Mouse (Mus musculus) intestine, postnatal 0 days (tissue): Measurements from ENCODE around the gene Pik3cb. TPM values are rescaled to one million over a fixed set of nuclear protein-coding genes. Genes with fewer than 3 reads are reported as not detected.

ENCODE experiments used
- ATAC-seq: fragments of 200-750 bp; cut with Nextera tagmentation; 2 replicates; pipeline ENCODE4 v1.8.0; 2017; ENCODE audit warnings: mild to moderate bottlenecking, moderate TSS enrichment, moderate library complexity
- H3K27ac ChIP-seq: fragments of 300-500 bp; sonication (generic); 2 replicates; pipeline ENCODE4 v1.5.1; 2014; ENCODE audit warnings: mild to moderate bottlenecking, low read depth, low read length, moderate library complexity
- H3K27me3 ChIP-seq: fragments of 300-500 bp; sonication (generic); replicated peaks from 2 replicates; pipeline ENCODE4 v1.6.1; 2014; ENCODE audit warnings: low read length, mixed read lengths; ENCODE audit not compliant: control insufficient read depth, insufficient read depth
- H3K36me3 ChIP-seq: fragments of 300-500 bp; sonication (generic); 2 replicates; pipeline ENCODE4 v1.6.1; 2014; ENCODE audit warnings: mild to moderate bottlenecking, moderate library complexity; ENCODE audit not compliant: control insufficient read depth, insufficient read depth
- H3K4me1 ChIP-seq: fragments of 300-500 bp; sonication (generic); replicated peaks from 2 replicates; pipeline ENCODE4 v1.6.1; 2014; ENCODE audit warnings: antibody characterized with exemption, low read length, mixed read lengths; ENCODE audit not compliant: control insufficient read depth, insufficient read depth
- H3K4me2 ChIP-seq: fragments of 300-500 bp; sonication (generic); replicated peaks from 2 replicates; pipeline ENCODE4 v1.6.1; 2014; ENCODE audit warnings: low read depth, mild to moderate bottlenecking, moderate library complexity
- H3K4me3 ChIP-seq: fragments of 300-500 bp; sonication (generic); 2 replicates; pipeline ENCODE4 v1.5.1; 2014; ENCODE audit warnings: low read depth, low read length
- H3K9ac ChIP-seq: fragments of 300-500 bp; sonication (generic); 2 replicates; pipeline ENCODE4 v1.6.1; 2014; ENCODE audit warnings: mild to moderate bottlenecking, low read depth, low read length
- H3K9me3 ChIP-seq: fragments of 300-500 bp; sonication (generic); 2 replicates; pipeline ENCODE4 v1.6.1; 2016; ENCODE audit warnings: mixed run types; ENCODE audit not compliant: control insufficient read depth
- CTCF ChIP-seq: sonication (generic); IDR thresholded peaks from 2 replicates; pipeline ENCODE4 v1.5.1; 2016; ENCODE audit warnings: low read depth, mild to moderate bottlenecking, control low read depth, antibody characterized with exemption, moderate library complexity
- WGBS: fragments of 180-500 bp; shearing (Covaris S2); extraction: QIAGEN DNeasy Blood & Tissue Kit; methylation state at CpG from one replicate; pipeline ENCODE4 v1.1.7; 2014; 5-methylcytosine and 5-hydroxymethylcytosine counted together
- polyA plus RNA-seq: library from polyadenylated mRNA; unstranded; fragments of >200 nt; fragmentation: Nextera tagmentation; extraction: Ambion mirVana; gene quantifications from 2 replicates; pipeline ENCODE4 v1.2.1, GENCODE M21; 2015

Pik3cb gene
- polyA plus RNA-seq, 1 experiment from 2014 or later = 1.2 TPM

DNA sequence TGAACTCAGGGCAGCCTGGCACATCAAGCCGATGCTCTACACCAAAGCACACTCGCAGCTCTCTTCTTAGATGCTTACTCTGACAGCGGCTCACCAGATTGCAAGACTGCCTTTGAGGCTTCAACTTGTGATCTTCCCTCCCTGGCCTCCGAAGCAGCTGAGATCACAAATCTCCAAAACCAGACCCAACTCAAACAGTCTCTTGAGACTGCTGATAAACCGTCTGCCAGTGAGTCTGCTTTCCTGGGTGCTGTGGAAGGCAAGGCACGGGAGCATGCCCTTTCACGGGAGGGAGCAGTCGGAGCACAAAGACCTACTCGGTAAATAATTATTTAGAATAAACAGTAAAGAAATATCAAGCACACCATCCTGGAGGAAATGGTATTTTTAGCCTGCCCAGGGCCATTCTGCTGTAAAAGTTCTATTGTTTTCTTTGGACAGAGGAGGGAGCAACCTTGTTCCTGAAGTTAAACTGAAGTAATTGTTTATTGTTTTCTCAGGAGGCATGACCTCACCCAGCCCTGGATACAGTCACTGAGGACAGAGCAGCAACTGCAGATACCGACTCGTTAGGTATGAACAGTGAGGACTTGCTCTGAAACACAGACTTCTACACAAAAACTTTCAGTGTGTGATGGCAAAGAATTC lies 41.8 kb downstream of the Pik3cb start:
- H3K4me2 ChIP-seq = no peak overlapping the region
- ATAC-seq = no peak
- H3K36me3 ChIP-seq = no peaks in the 10 kb centered on the region
- WGBS = 36% methylated on average over 11 of the region's 11 CpGs
- H3K4me1 ChIP-seq = no peaks in the 10 kb centered on the region
- no peak overlapping the region for H3K27ac ChIP-seq
- TF ChIP-seq CTCF = no peak
- no peak overlapping the region for H3K4me3 ChIP-seq
- H3K9me3 ChIP-seq = no peaks in the 10 kb centered on the region
- no peak overlapping the region for H3K9ac ChIP-seq
- no peaks in the 10 kb centered on the region for H3K27me3 ChIP-seq

DNA sequence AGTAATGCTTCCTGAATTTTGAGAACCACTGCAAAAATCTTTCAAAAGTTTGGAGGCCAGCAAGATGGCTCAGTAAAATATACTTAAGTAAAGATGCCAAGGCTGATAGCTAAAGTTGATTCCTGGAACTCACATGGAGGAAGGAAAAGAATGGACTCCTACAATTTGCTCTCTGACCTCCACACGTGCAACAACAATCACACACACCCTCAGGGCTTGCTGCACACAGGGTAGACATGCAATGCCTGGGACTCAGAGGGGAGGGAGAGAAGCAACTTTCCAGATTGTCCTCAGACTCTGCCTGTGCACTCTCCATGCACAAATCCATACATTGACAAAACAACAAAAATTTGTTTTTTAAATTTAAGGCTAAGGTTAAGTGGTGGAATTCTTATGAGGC lies 42.8 kb downstream of the Pik3cb start:
- TF ChIP-seq CTCF = no peak
- Histone ChIP-seq H3K27ac (no peak overlapping the region), H3K36me3 (no peaks in the 10 kb centered on the region), H3K4me1 (no peaks in the 10 kb centered on the region), H3K27me3 (no peaks in the 10 kb centered on the region), H3K9me3 (no peaks in the 10 kb centered on the region), H3K9ac (no peak overlapping the region), H3K4me2 (no peak overlapping the region), H3K4me3 (no peak overlapping the region)
- WGBS = 42% methylated on average over 1 of the region's 1 CpGs
- no peak for ATAC-seq

DNA sequence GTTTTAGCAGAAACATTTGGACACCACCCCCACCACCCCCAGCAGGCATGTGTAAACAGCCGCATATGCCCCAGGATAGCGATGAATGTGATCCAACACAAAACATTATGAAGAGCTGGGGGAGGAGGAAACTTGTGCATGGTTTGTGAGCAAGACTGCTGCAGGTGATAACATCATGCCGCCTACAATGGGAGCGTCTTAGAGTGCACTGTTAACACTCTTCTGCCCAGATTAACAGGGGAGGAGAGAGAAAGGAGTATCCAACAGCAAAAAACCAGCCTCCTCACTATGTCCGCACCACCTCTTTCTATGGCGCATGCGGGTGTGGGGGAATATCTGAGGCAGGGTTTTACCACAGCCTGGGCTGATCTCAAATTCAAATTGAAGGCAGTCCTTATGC lies 45.2 kb downstream of the Pik3cb start:
- Histone ChIP-seq H3K9me3 (no peaks in the 10 kb centered on the region), H3K36me3 (no peaks in the 10 kb centered on the region), H3K4me3 (no peak overlapping the region), H3K27me3 (no peaks in the 10 kb centered on the region), H3K4me1 (no peaks in the 10 kb centered on the region), H3K27ac (no peak overlapping the region), H3K4me2 (no peak overlapping the region), H3K9ac (no peak overlapping the region)
- TF ChIP-seq CTCF = no peak
- 90% methylated on average over 7 of the region's 7 CpGs for WGBS
- ATAC-seq = no peak

DNA sequence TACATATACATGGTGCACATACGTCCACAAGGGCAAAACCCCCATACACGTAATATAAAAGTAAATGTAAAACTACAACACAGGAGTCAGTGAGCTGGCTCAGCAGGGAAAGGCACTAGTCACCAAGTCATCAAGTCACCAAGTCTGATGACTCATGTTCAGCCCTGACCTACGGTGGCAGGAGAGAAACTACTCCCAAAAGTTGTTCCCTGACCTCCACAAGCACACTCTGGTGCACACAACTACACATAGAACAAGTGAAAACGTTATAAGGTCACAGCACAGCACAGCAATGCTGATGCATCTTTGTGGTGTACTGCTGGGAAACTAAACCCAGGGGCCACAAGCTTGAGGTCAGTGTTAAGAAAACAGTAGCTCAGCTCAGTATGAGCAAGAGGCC lies 49.9 kb downstream of the Pik3cb start:
- WGBS = 88% methylated on average over 4 of the region's 4 CpGs
- no peak for ATAC-seq
- H3K36me3 ChIP-seq = 0 out of 2 replicates have a peak, but pooled peaks cover 3% of the 10 kb centered on the region

DNA sequence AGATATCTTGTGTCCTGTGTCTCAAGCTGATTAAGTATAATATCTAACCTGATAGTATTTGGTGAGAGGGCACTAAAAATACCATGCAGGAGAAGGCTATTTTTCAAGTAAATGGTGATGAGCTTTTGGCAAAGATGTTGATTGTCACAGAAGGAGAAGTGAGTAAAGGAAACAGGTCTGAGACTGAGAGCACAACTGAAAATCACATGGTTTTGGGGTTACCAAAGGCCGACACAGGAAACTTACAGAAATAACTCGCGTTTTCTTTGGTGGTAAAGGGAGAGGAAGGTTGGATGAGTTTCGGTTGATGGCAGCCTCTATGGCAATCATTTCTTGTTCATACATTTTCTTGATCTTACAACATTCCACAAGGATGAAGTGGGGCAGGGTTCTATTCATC lies 50.5 kb downstream of the Pik3cb start:
- Histone ChIP-seq H3K9me3 (no peaks in the 10 kb centered on the region), H3K27ac (no peak overlapping the region), H3K36me3 (0 out of 2 replicates have a peak, but pooled peaks cover 3% of the 10 kb centered on the region), H3K27me3 (no peaks in the 10 kb centered on the region), H3K4me2 (no peak overlapping the region), H3K9ac (no peak overlapping the region), H3K4me3 (no peak overlapping the region), H3K4me1 (no peaks in the 10 kb centered on the region)
- WGBS = 89% methylated on average over 4 of the region's 4 CpGs
- no peak for TF ChIP-seq CTCF
- no peak for ATAC-seq

More for the DNA sequence above, 49.9 kb downstream of the Pik3cb start:
- H3K9ac ChIP-seq = no peak overlapping the region
- no peak overlapping the region for H3K4me3 ChIP-seq
- no peak overlapping the region for H3K4me2 ChIP-seq
- H3K9me3 ChIP-seq = no peaks in the 10 kb centered on the region
- no peaks in the 10 kb centered on the region for H3K4me1 ChIP-seq
- H3K27me3 ChIP-seq = no peaks in the 10 kb centered on the region
- no peak overlapping the region for H3K27ac ChIP-seq
- TF ChIP-seq CTCF = no peak

DNA sequence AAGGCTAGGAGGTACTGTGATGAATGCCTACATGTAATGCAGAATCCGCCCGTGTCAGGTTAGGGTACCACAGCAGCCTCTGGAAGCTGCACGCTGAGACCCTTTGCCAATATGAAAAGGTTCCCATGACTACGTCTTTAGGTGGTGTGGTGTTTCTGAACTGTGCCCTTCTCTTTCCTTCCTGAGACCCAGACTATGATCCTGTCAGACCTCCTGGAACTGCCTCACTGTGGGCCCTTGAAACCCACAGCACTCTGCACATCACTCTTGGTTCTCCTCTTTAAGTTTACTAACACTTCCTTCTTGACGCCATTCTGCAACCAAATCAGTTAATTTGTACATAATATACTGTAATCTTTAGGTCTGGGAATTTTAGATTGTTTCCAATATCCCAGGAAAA lies 58.7 kb downstream of the Pik3cb start:
- H3K4me3 ChIP-seq = no peak overlapping the region
- no peaks in the 10 kb centered on the region for H3K27me3 ChIP-seq
- no peak overlapping the region for H3K9ac ChIP-seq
- H3K9me3 ChIP-seq = no peaks in the 10 kb centered on the region
- TF ChIP-seq CTCF = no peak
- no peak for ATAC-seq
- H3K27ac ChIP-seq = no peak overlapping the region
- H3K4me1 ChIP-seq = no peaks in the 10 kb centered on the region
- WGBS = 91% methylated on average over 5 of the region's 5 CpGs
- H3K36me3 ChIP-seq = no peaks in the 10 kb centered on the region; the same call in 1 of the 2 replicates
- H3K4me2 ChIP-seq = no peak overlapping the region
